Mouse (Mus musculus): ENCODE results near the gene Plxnc1. TPM values are rescaled to one million over a fixed set of nuclear protein-coding genes. Genes with fewer than 3 reads are reported as not detected.
A peak's percentile ranks its signal among the peaks of the same experiment; 100 is the strongest.

Plxnc1 gene
- polyA plus RNA-seq, 1 experiment from 2014 or later: 1.8 TPM

- no peak for ATAC-seq (ENCODE audit: insufficient number of reproducible peaks, low FRiP score, low TSS enrichment, low read depth)
- 94% methylated on average over 4 of the region's 4 CpGs for WGBS
These were observed 83.8 kb downstream of the Plxnc1 start for GRCm38 (mm10) chr10:94860870-94861269.

GRCm38 (mm10) chr10:94858277-94859033 is 86.2 kb downstream of the Plxnc1 start:
- ATAC-seq (ENCODE audit: insufficient number of reproducible peaks, low FRiP score, low TSS enrichment, low read depth): no peak
- Histone ChIP-seq H3K4me1 (no peaks in the 10 kb centered on the region), H3K27me3 (no peaks in the 10 kb centered on the region), H3K9ac (no peak overlapping the region), H3K36me3 (no peaks in the 10 kb centered on the region), H3K4me3 (no peak overlapping the region), H3K9me3 (no peaks in the 10 kb centered on the region), H3K4me2 (no peak overlapping the region), H3K27ac (no peak overlapping the region)
- 82% methylated on average over 6 of the region's 6 CpGs for WGBS

More at GRCm38 (mm10) chr10:94860870-94861269, 83.8 kb downstream of the Plxnc1 start:
- Histone ChIP-seq H3K4me1 (no peaks in the 10 kb centered on the region), H3K4me2 (no peak overlapping the region), H3K27me3 (no peaks in the 10 kb centered on the region), H3K27ac (no peak overlapping the region), H3K4me3 (no peak overlapping the region), H3K9ac (no peak overlapping the region), H3K36me3 (no peaks in the 10 kb centered on the region), H3K9me3 (no peaks in the 10 kb centered on the region)

DNA sequence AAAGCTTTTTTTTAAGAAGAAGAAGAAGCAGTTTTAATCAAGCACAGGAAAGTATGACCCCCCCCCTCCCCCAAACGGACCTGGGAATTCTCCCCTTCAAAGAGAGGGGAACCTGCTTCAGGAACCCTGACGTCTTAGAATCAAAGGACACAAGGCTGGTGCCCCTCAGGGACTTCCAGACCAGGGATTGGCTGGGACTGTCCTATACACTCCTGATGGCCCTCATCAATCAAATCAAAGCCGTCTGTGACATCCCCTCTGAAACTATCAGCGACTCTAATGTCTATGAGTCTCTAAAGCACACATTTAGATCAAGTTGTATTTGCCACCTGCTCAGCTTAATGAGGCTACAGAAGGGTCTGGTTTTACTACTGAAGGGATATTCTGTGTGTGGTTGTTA is 94.1 kb downstream of the Plxnc1 start:
- no peaks in the 10 kb centered on the region for H3K27me3 ChIP-seq

GRCm38 (mm10) chr10:94849930-94850329 is 94.7 kb downstream of the Plxnc1 start:
- no peak overlapping the region for H3K4me3 ChIP-seq
- no peak for ATAC-seq (ENCODE audit: insufficient number of reproducible peaks, low FRiP score, low TSS enrichment, low read depth)
- 88% methylated on average over 9 of the region's 9 CpGs for WGBS

More for the DNA sequence above, 94.1 kb downstream of the Plxnc1 start:
- no peaks in the 10 kb centered on the region for H3K36me3 ChIP-seq
- no peaks in the 10 kb centered on the region for H3K9me3 ChIP-seq
- no peak for ATAC-seq (ENCODE audit: insufficient number of reproducible peaks, low FRiP score, low TSS enrichment, low read depth)
- no peak overlapping the region for H3K27ac ChIP-seq
- H3K4me2 ChIP-seq: no peak overlapping the region
- WGBS: 15% methylated on average over 4 of the region's 4 CpGs
- H3K4me1 ChIP-seq: no peaks in the 10 kb centered on the region
- H3K4me3 ChIP-seq: no peak overlapping the region
- no peak overlapping the region for H3K9ac ChIP-seq

DNA sequence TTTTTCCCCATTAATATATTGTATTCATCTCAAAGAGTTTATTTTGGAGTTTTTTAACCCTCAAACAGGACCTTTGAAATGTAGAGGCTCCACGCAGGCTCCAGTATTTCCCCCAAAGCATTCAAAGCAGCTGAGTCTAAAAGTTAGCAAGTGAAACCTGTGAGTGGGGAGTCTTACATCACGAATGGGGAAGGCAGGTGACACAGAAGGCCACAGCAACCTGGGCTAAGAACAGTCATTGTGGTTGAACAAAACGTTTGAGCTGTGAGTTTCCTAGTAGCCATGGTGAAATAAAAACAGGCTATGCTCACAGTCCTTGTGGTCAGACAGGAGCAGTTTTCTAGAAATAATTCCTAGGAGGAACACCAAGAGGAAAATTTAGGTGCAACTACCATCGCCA is 95.3 kb downstream of the Plxnc1 start:
- 83% methylated on average over 4 of the region's 4 CpGs for WGBS
- Histone ChIP-seq H3K4me2 (no peak overlapping the region), H3K27ac (no peak overlapping the region), H3K9ac (no peak overlapping the region), H3K27me3 (no peaks in the 10 kb centered on the region), H3K4me1 (no peaks in the 10 kb centered on the region), H3K9me3 (no peaks in the 10 kb centered on the region), H3K36me3 (no peaks in the 10 kb centered on the region), H3K4me3 (no peak overlapping the region)
- ATAC-seq (ENCODE audit: insufficient number of reproducible peaks, low FRiP score, low TSS enrichment, low read depth): no peak

More at GRCm38 (mm10) chr10:94849930-94850329, 94.7 kb downstream of the Plxnc1 start:
- H3K27ac ChIP-seq: no peak overlapping the region
- no peaks in the 10 kb centered on the region for H3K36me3 ChIP-seq
- no peak overlapping the region for H3K4me2 ChIP-seq
- no peaks in the 10 kb centered on the region for H3K4me1 ChIP-seq
- H3K27me3 ChIP-seq: no peaks in the 10 kb centered on the region
- H3K9ac ChIP-seq: no peak overlapping the region
- no peaks in the 10 kb centered on the region for H3K9me3 ChIP-seq

DNA sequence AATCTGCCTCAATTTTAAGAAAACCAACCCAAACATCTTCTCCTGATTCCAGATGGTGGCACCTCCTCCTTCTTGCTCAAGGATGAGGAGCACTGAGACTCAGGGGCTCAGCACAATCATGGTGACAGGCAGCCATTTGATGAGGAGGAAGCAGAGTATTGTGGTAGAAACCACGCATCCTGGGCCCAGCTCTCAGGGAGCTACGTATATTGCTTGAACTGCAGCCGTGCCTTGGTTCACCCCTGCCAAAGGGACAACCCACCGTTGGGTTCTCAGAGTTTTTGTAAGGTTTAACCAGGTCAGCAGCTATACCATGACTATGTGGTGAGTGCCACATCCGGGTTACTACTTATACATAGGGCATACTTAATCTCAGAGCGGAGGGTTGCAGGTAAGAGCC is 96.3 kb downstream of the Plxnc1 start:
- Histone ChIP-seq H3K9me3 (no peaks in the 10 kb centered on the region), H3K4me3 (no peak overlapping the region), H3K4me1 (no peaks in the 10 kb centered on the region), H3K9ac (no peak overlapping the region), H3K36me3 (no peaks in the 10 kb centered on the region), H3K27ac (no peak overlapping the region), H3K27me3 (no peaks in the 10 kb centered on the region), H3K4me2 (no peak overlapping the region)
- no peak for ATAC-seq (ENCODE audit: insufficient number of reproducible peaks, low FRiP score, low TSS enrichment, low read depth)
- 94% methylated on average over 6 of the region's 6 CpGs for WGBS

GRCm38 (mm10) chr10:94846501-94847105 is 98.0 kb downstream of the Plxnc1 start:
- Histone ChIP-seq H3K27ac (no peak overlapping the region), H3K9me3 (no peaks in the 10 kb centered on the region), H3K36me3 (no peaks in the 10 kb centered on the region), H3K27me3 (no peaks in the 10 kb centered on the region), H3K9ac (no peak overlapping the region), H3K4me3 (no peak overlapping the region), H3K4me2 (no peak overlapping the region), H3K4me1 (no peaks in the 10 kb centered on the region)
- no peak for ATAC-seq (ENCODE audit: insufficient number of reproducible peaks, low FRiP score, low TSS enrichment, low read depth)
- 81% methylated on average over 8 of the region's 8 CpGs for WGBS

DNA sequence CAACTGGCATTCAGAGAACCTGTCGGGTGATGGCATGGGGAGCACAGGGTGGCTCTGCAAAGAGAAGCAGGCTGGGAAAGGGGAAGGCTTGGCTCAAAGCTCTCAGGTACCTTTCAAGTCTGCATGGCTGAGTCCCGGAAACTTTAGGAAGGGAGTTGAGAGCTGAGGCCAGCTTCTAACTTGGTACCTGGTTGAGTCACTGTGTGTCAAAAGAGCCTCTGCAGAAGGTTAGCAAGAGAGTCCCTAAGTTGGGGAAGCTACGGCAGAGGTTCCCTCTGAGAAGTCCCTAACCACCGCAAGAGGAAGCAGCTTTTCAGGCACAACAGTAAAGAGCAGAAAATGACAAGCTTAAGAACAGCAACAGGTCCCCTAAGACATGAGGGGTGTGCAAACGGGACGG is 99.9 kb downstream of the Plxnc1 start:
- Histone ChIP-seq H3K9ac (no peak overlapping the region), H3K36me3 (no peaks in the 10 kb centered on the region), H3K27me3 (no peaks in the 10 kb centered on the region), H3K9me3 (no peaks in the 10 kb centered on the region), H3K27ac (no peak overlapping the region), H3K4me2 (no peak overlapping the region), H3K4me1 (no peaks in the 10 kb centered on the region), H3K4me3 (no peak overlapping the region)
- WGBS: 88% methylated on average over 6 of the region's 6 CpGs
- no peak for ATAC-seq (ENCODE audit: insufficient number of reproducible peaks, low FRiP score, low TSS enrichment, low read depth)

DNA sequence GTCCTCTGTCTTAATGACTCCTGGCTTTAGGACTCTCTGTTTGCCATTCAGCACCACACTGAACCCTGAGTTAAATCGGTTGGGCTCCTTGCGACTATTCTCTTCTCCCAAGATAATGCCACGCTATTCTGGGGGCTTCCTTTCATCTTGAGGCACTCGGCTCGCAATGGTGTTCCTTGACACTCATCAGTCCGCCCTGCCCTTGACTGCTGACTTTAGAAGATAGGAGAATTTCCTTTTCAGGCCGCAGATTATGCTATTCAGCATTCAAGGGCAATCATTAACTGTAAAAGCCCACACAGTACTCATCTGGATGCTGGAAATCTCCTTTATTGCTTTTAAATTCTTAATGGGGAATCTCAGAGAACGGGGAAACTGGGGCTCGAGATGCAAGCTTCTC is 108.8 kb downstream of the Plxnc1 start:
- WGBS: 81% methylated on average over 9 of the region's 9 CpGs
- Histone ChIP-seq H3K4me3 (no peak overlapping the region), H3K36me3 (no peaks in the 10 kb centered on the region), H3K27ac (no peak overlapping the region), H3K4me1 (0 out of 2 replicates have a peak, but pooled peaks cover under 1% of the 10 kb centered on the region), H3K9ac (no peak overlapping the region), H3K9me3 (no peaks in the 10 kb centered on the region), H3K27me3 (no peaks in the 10 kb centered on the region), H3K4me2 (no peak overlapping the region)
- no peak for ATAC-seq (ENCODE audit: insufficient number of reproducible peaks, low FRiP score, low TSS enrichment, low read depth)

DNA sequence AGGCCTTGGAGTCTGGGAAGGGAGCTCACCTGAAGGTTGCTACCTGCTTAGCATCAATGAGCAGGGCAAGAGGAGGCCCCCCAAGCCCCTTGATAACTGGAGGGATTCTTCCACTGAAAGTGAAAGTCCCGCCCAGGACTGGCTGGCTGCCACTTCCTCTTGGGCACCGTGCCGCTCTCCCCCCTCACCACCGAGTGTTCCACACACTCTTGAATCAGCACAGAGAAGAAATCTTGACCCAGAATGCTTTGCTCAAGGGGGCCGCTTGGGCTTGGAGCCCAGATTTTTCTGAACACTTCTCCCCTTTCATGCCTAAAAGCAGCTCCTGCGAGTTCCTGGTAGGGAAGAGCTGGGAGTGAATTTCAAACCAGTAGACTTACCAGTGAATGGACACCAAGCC is 115.2 kb downstream of the Plxnc1 start:
- no peak overlapping the region for H3K4me3 ChIP-seq
- H3K9me3 ChIP-seq: no peaks in the 10 kb centered on the region
- peak overlapping the region; percentile 90 for H3K27ac ChIP-seq
- peak; percentile 78; the same call in 1 of the 2 replicates for ATAC-seq (ENCODE audit: insufficient number of reproducible peaks, low FRiP score, low TSS enrichment, low read depth)
- peaks cover 53% of the 10 kb centered on the region for H3K4me1 ChIP-seq
- no peaks in the 10 kb centered on the region for H3K36me3 ChIP-seq
- no peaks in the 10 kb centered on the region for H3K27me3 ChIP-seq
- no peak overlapping the region for H3K9ac ChIP-seq
- 17% methylated on average over 6 of the region's 6 CpGs for WGBS
- H3K4me2 ChIP-seq: peak overlapping the region; percentile 26; the same call in 1 of the 2 replicates

DNA sequence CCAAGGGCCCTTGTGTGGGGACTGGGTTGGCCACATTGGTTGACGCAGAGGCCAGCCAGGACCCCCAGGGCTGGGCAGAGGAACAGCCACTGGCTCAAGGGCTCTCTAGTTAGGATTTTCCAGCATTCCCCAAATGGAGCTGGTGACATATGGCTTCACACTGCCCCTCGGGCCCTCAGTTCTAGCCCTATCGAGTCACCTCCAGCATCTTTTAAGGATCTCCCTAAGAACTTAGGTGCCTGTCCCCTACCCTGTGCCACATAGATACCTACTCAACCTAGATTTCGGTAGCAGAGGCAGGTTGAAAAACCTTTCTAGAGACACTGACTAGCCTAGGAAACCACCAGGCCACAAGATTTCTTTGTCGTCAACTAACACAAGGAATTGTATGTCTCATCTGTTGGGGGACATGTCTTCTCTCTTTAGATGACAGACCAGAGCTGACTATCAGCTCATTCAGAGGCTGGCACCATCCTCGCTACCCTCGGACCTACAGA is 115.9 kb downstream of the Plxnc1 start:
- Histone ChIP-seq H3K4me2 (no peak overlapping the region), H3K27me3 (no peaks in the 10 kb centered on the region), H3K36me3 (no peaks in the 10 kb centered on the region), H3K9me3 (no peaks in the 10 kb centered on the region), H3K4me3 (no peak overlapping the region), H3K9ac (no peak overlapping the region), H3K27ac (peak overlapping the region; percentile 90; the same call in 1 of the 2 replicates), H3K4me1 (peaks cover 56% of the 10 kb centered on the region)
- whole genome bisulfite sequencing: 88% methylated on average over 7 of the region's 7 CpGs
- ATAC-seq (ENCODE audit: insufficient number of reproducible peaks, low FRiP score, low TSS enrichment, low read depth): no peak
